Mouse (Mus musculus) embryonic facial prominence, embryonic 15.5 days (tissue): Measurements from ENCODE around the gene Arl3. TPM values are rescaled to one million over a fixed set of nuclear protein-coding genes. Genes with fewer than 3 reads are reported as not detected.
A peak's percentile ranks its signal among the peaks of the same experiment; 100 is the strongest.

Experiments
- ATAC-seq: fragments of 200-750 bp; cut with Nextera tagmentation; 2 replicates; pipeline ENCODE4 v1.8.0; 2017; ENCODE audit warnings: low read depth, moderate TSS enrichment; ENCODE audit not compliant: insufficient number of reproducible peaks, low FRiP score, low TSS enrichment
- H3K27ac ChIP-seq: fragments of 300-500 bp; sonication (generic); replicated peaks from 2 replicates; pipeline ENCODE4 v1.5.1; 2015; ENCODE audit warnings: mild to moderate bottlenecking, inconsistent platforms
- H3K27me3 ChIP-seq: fragments of 300-500 bp; sonication (generic); 2 replicates; pipeline ENCODE4 v1.6.1; 2015; ENCODE audit warnings: inconsistent platforms
- H3K36me3 ChIP-seq: fragments of 300-500 bp; sonication (generic); 2 replicates; pipeline ENCODE4 v1.6.1; 2015; ENCODE audit warnings: mild to moderate bottlenecking, inconsistent platforms
- H3K4me1 ChIP-seq: fragments of 300-500 bp; sonication (generic); 2 replicates; pipeline ENCODE4 v1.6.1; 2015; ENCODE audit warnings: inconsistent platforms
- H3K4me2 ChIP-seq: fragments of 300-500 bp; sonication (generic); replicated peaks from 2 replicates; pipeline ENCODE4 v1.6.1; 2015; ENCODE audit warnings: mild to moderate bottlenecking, inconsistent platforms
- H3K4me3 ChIP-seq: fragments of 300-500 bp; sonication (generic); replicated peaks from 2 replicates; pipeline ENCODE4 v1.5.1; 2015; ENCODE audit warnings: mild to moderate bottlenecking, inconsistent platforms
- H3K9ac ChIP-seq: fragments of 300-500 bp; sonication (generic); 2 replicates; pipeline ENCODE4 v1.6.1; 2015; ENCODE audit warnings: inconsistent platforms
- H3K9me3 ChIP-seq: fragments of 300-500 bp; sonication (generic); replicated peaks from 2 replicates; pipeline ENCODE4 v1.6.1; 2016; ENCODE audit warnings: inconsistent platforms
- WGBS: fragments of 180-500 bp; shearing (Covaris S2); methylation state at CpG from one replicate; pipeline ENCODE4 v1.1.7; 2015; 5-methylcytosine and 5-hydroxymethylcytosine counted together
- polyA plus RNA-seq: library from polyadenylated mRNA; unstranded; fragments of >200 nt; fragmentation: Nextera tagmentation; extraction: Ambion mirVana; gene quantifications from 2 replicates; pipeline ENCODE4 v1.2.1, GENCODE M21; 2015

The Arl3 gene
- polyA plus RNA-seq, 1 experiment from 2014 or later = 149 TPM

DNA sequence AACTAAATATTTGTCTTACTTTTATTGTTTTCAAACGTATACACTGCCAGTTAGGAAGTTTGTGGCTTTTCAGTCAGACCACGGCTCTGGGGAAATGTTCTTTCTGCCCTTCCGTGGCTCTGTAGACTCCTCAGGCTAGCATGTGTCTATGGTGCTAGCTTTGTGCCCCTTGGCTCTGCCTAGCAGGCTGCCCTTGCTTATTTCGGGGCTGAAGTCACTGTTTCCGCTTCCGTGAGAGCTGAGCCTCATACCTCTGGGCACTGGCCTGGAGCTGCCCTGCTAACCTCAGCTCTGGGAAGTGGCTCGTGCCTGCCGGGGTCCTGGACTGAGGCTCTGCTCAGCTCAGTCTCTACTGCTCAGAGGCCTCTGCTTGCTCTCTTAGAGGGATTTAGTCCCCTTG is 77.9 kb downstream of the Arl3 start:
- H3K27me3 ChIP-seq = no peaks in the 10 kb centered on the region
- H3K9ac ChIP-seq = no peak overlapping the region
- no peak overlapping the region for H3K4me2 ChIP-seq
- peaks cover 8% of the 10 kb centered on the region for H3K4me1 ChIP-seq
- no peak overlapping the region for H3K27ac ChIP-seq
- no peaks in the 10 kb centered on the region for H3K9me3 ChIP-seq
- WGBS = 75% methylated on average over 8 of the region's 8 CpGs
- H3K4me3 ChIP-seq = no peak overlapping the region
- H3K36me3 ChIP-seq = no peaks in the 10 kb centered on the region
- ATAC-seq = no peak

DNA sequence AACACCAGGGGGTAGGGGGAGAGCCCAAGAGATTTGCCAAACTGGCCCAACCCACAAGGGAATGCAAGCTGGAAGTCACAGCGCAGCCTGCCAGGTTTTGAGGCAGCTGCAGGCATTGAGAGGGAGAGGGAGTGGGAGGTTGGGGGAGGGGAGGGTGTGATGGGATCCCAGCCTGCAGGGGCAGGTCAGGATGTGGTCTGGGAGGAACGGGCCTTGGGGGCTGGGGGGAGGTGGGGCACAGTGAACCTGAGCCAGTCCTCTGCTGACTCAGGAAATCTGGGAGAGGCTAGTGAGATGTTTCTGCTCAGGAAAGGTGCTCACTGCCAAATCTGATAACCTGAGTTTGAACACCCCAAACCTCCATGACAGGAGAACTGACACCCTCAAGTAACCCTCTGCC is 82.4 kb downstream of the Arl3 start:
- H3K27ac ChIP-seq = no peak overlapping the region

DNA sequence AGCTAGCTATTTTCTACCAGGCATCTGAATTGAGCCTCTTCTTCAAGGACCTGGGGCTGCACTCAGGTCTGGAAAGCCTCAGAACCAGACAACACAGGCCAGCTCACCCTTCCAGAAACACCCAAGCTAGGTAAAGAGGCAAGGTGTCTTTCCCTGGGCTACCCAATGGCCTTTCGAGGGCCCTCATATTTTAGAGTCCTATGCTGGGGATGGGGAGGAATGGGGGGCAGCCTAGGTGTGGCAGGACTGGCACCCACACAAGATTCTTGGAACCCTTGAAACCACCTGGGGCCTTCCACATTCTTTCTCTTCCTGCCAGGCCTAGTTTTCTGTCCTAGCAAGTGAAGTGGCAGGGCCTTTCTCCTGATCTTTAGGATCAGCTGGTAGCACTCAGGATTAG is 83.5 kb downstream of the Arl3 start:
- Histone ChIP-seq H3K27me3 (no peaks in the 10 kb centered on the region), H3K9me3 (no peaks in the 10 kb centered on the region), H3K36me3 (peaks cover 27% of the 10 kb centered on the region), H3K4me3 (no peak overlapping the region), H3K27ac (peak overlapping the region; percentile 28; the same call in 1 of the 2 replicates), H3K4me2 (no peak overlapping the region), H3K9ac (no peak overlapping the region), H3K4me1 (peaks cover 22% of the 10 kb centered on the region)
- ATAC-seq = no peak
- 100% methylated on average over 1 of the region's 1 CpGs for WGBS

More for the DNA sequence above, 82.4 kb downstream of the Arl3 start:
- no peak overlapping the region for H3K4me3 ChIP-seq
- H3K9ac ChIP-seq = no peak overlapping the region
- H3K4me1 ChIP-seq = peaks cover 10% of the 10 kb centered on the region
- H3K9me3 ChIP-seq = no peaks in the 10 kb centered on the region
- no peaks in the 10 kb centered on the region for H3K27me3 ChIP-seq
- no peak overlapping the region for H3K4me2 ChIP-seq
- peaks cover 23% of the 10 kb centered on the region for H3K36me3 ChIP-seq
- peak; percentile 73; the same call in 1 of the 2 replicates for ATAC-seq
- WGBS = 5% methylated on average over 2 of the region's 2 CpGs

DNA sequence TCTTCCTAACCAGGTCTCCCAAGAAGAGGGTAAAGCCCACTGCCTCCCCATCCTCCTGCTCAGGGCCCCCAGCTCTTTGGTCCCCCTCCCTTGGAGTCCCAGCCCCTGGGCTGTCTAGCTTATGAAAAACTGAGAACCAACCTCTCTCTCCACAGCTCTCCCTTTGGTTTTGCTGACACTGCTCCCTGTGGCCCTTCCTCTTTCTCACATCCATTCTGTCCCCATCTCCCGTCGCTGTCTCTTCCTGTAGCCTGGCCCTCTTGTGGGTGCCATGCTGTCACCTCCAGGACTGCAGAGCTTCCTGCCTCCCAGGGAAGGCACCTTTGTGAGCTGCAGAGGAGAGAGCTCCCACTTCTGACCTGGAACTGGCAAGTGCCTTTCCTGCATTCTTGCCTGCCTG is 86.3 kb downstream of the Arl3 start:
- peaks cover 27% of the 10 kb centered on the region for H3K36me3 ChIP-seq
- H3K4me2 ChIP-seq = no peak overlapping the region
- H3K9ac ChIP-seq = no peak overlapping the region
- ATAC-seq = no peak
- no peak overlapping the region for H3K4me3 ChIP-seq
- no peaks in the 10 kb centered on the region for H3K9me3 ChIP-seq
- no peaks in the 10 kb centered on the region for H3K27me3 ChIP-seq
- peaks cover 47% of the 10 kb centered on the region for H3K4me1 ChIP-seq
- 55% methylated on average over 2 of the region's 2 CpGs for WGBS
- no peak overlapping the region for H3K27ac ChIP-seq

DNA sequence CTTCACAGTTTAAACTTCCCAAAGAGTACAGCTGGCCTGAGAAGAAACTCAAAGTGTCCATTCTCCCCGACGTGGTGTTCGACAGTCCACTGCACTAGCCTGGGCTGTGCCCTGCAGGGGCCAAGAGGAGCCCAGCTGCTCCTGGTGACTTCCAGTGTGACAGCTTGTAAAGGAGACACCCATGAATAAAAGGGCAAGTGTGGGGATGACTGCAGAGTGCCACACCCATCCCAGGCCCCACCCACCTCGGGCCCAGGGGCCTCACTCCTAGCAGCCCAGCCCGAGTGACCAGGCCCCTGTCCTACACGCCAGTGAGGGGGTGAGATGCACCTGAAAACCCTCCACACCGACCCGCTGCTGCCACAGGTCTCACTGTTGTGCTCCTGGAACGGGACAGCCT is 87.2 kb downstream of the Arl3 start:
- no peak for ATAC-seq
- Histone ChIP-seq H3K27me3 (no peaks in the 10 kb centered on the region), H3K4me2 (no peak overlapping the region), H3K4me3 (no peak overlapping the region), H3K4me1 (peaks cover 55% of the 10 kb centered on the region), H3K9ac (no peak overlapping the region), H3K27ac (no peak overlapping the region), H3K9me3 (no peaks in the 10 kb centered on the region), H3K36me3 (peaks cover 27% of the 10 kb centered on the region)
- WGBS = 65% methylated on average over 9 of the region's 9 CpGs

DNA sequence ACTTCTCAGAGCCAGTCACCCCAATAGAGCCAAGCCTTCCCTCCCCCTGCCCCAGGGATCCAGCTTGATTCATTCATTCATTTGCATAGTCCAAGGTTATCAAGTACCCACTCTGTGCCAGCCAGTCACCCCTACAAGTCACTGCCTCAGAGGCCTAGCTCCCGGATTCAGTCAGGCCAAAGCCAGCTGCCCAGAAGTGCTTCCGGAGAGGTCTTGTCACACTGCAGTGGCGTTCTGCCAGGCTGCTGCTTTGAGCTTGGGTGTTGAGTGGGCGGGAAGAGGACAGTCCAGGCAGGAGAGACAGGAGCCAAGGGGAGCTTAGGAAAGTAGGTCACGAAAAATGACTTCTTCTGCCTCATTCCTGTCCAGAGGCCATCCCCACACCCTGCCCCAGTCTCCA is 88.5 kb downstream of the Arl3 start:
- H3K4me1 ChIP-seq = peaks cover 63% of the 10 kb centered on the region
- no peak overlapping the region for H3K9ac ChIP-seq
- no peaks in the 10 kb centered on the region for H3K9me3 ChIP-seq
- ATAC-seq = no peak
- peaks cover 34% of the 10 kb centered on the region for H3K36me3 ChIP-seq
- H3K27ac ChIP-seq = peak overlapping the region; percentile 77
- no peak overlapping the region for H3K4me2 ChIP-seq
- no peaks in the 10 kb centered on the region for H3K27me3 ChIP-seq
- 46% methylated on average over 5 of the region's 5 CpGs for WGBS
- no peak overlapping the region for H3K4me3 ChIP-seq

DNA sequence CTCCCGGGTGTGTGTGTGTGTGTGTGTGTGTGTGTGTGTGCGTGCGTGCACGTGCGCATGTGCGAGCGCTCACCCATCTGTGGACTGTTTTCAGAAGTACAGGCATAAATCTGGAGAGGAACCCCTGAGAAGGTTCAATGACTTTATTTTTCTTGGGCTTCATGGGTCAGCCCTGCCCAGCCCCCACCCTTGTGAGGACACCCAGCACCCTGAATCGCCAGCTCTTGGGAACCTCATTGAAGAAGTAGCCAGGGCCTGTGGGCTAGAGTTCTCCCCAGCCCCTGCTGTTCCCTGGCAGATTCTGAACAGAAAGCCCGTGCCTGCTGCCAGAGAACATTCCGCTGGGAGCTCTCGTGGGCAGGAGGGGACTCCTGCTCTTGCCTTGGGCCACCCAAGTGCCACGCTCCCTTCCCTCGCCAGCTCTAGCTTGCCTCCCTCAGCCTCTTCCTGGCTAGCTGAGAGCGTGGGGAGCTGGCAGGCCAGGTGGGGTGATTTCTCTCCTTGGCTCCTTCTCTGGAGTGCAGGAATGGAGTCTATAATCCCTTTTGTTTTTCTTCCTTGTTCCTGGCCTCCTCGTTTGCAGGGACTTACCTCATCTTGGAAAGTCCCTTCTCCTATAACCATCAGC is 89.2 kb downstream of the Arl3 start:
- Histone ChIP-seq H3K4me1 (peaks cover 70% of the 10 kb centered on the region), H3K27me3 (no peaks in the 10 kb centered on the region), H3K27ac (peak overlapping the region; percentile 77), H3K9me3 (no peaks in the 10 kb centered on the region), H3K4me2 (no peak overlapping the region), H3K36me3 (peaks cover 37% of the 10 kb centered on the region), H3K9ac (no peak overlapping the region), H3K4me3 (no peak overlapping the region)
- 62% methylated on average over 15 of the region's 15 CpGs for WGBS
- ATAC-seq = no peak

DNA sequence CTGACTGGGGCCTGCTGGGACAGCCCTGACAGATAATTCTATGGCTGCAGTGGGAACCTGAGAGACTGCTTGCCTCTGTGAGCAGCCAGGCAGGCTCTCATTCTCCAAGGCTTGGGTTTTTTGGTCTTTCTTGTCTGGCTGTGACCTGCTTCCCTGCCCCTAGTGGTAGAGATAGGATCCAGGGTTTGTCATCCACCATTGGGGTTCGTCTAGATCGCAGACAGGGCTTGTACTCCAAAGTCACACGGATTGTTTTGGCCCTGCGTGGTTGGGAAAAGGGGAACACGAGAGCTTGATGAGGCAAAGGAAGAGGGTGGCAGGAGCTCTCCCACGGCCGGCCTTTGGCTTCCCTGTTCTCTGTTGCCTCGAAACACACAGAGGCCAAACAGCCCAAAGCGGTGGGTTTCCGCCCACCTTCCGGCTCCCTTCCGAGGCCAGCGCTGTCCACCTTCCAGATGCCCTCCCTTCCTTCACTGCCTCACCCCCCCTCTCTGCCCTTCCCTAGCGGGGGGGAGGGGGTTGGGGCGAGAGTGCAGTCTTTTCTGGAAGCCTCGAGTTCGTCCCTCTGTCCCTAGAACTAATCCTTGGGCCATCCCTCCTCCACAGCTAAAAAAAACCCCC is 90.0 kb downstream of the Arl3 start:
- WGBS = 46% methylated on average over 17 of the region's 17 CpGs
- no peak overlapping the region for H3K4me2 ChIP-seq
- H3K27ac ChIP-seq = 0 out of 2 replicates have a peak overlapping the region, but pooled peaks have one; percentile 11
- no peak overlapping the region for H3K4me3 ChIP-seq
- no peak for ATAC-seq
- H3K9me3 ChIP-seq = no peaks in the 10 kb centered on the region
- H3K27me3 ChIP-seq = no peaks in the 10 kb centered on the region
- no peak overlapping the region for H3K9ac ChIP-seq
- peaks cover 43% of the 10 kb centered on the region for H3K36me3 ChIP-seq
- H3K4me1 ChIP-seq = peaks cover 78% of the 10 kb centered on the region

DNA sequence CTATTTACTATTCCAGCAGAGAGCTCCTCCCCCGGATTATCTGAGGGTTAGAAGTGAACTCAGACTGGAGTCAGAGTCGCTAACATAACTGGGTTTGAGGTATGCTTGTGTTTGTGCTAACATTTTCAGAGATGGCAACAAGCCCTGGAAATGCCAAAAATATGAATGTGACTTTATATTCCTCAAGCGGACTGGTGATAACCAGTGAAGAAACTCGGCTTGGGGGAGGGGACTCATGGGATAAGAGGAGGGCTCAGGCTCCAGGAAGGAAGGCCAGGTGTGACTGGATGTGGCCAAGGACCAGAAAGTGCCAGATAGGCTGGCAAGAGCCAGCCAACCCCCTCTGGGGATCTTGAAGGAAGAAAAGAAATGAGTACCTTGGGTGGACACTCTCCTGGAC is 91.2 kb downstream of the Arl3 start:
- Histone ChIP-seq H3K27me3 (no peaks in the 10 kb centered on the region), H3K4me3 (no peak overlapping the region), H3K4me2 (no peak overlapping the region), H3K9me3 (no peaks in the 10 kb centered on the region), H3K4me1 (peaks cover 90% of the 10 kb centered on the region), H3K27ac (peak overlapping the region; percentile 60; the same call in 1 of the 2 replicates), H3K9ac (no peak overlapping the region), H3K36me3 (peaks cover 31% of the 10 kb centered on the region)
- WGBS = 16% methylated on average over 4 of the region's 4 CpGs
- ATAC-seq = no peak

DNA sequence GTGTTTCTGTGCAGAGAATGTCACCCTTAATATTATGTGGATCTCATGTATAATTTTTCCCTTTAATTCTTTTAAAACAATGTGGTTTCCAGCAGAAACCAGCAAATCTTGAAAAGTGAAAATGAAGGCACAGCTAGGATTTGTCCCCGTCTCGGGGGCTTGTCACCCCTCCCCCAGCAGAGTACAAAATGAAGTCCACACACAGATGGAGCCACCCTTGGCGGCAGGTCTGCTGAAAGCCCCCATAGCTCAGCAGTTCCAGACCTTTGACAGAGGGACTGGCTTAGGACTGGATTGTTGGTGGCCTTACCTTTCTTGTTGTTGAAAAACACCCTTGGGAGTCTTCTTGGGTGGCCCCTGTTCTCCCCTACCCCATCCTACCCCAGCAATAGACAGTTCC is 91.6 kb downstream of the Arl3 start:
- Histone ChIP-seq H3K27me3 (no peaks in the 10 kb centered on the region), H3K4me2 (no peak overlapping the region), H3K4me1 (peaks cover 90% of the 10 kb centered on the region), H3K9ac (no peak overlapping the region), H3K9me3 (no peaks in the 10 kb centered on the region), H3K27ac (peak overlapping the region; percentile 60; the same call in 1 of the 2 replicates), H3K36me3 (peaks cover 27% of the 10 kb centered on the region; the same call in 1 of the 2 replicates), H3K4me3 (no peak overlapping the region)
- no peak for ATAC-seq
- 24% methylated on average over 3 of the region's 3 CpGs for WGBS
